Mouse (Mus musculus) lung, postnatal 14 days (tissue): ENCODE measurements around the gene Adam11.
"Not testable (repeated sequence)": the region's sequence is repeated elsewhere in the genome, so short reads cannot be mapped to it uniquely, and the experiment has no call there.

Experiments used
- DNase-seq: peaks from one replicate; pipeline ENCODE4 v3.0.0; 2021

Adam11 gene

GRCm38 (mm10) chr11:102761309-102762210, at the start of gene Adam11:
Gene Adam11, plus strand, starts transcription at chr11:102761439.
- DNase-seq = no peak

DNA sequence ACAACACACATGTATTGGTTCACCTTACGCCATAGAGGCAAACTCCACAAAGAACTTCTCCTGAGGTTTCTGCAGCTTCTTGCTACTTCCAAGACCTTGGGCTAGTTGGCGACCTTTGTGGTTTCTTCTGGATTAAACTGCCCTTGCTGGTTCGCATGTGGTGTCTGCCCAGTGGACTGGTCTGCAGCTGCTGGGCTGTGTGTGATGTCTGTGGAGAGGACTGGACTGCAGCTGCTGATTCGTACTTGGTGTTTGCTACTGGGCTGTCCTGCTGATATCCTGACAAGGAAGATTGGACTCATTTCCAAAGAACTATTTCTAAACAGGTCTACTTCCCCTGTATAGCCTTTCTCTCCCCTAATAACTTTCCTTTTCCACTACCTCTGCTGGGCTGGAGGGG, 48.8 kb upstream of the Adam11 start:
- no peak for DNase-seq

- DNase-seq = not testable (repeated sequence)
Measured at GRCm38 (mm10) chr11:102714578-102714977, 46.7 kb upstream of the Adam11 start.

GRCm38 (mm10) chr11:102716135-102716534, 45.1 kb upstream of the Adam11 start:
- DNase-seq = no peak

DNA sequence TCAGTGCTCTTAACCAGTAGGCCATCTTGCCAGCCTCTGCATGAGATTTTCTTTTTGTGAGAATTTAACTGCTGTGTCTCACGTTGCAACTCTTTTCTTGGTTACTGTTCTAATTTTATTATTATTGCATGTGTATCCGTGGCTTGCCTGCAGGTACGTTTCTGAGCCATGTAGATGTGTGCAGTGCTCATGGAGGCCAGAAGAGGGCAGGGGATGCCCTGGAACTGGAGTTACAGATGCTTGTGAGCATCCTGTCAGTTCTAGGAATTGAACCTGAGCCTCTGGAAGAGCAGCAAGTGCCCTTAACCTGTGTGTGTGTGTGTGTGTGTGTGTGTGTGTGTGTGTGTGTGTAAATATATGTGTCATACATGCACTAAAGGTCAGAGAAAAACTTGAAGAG, 35.7 kb upstream of the Adam11 start:
- peak; percentile 8 for DNase-seq

- DNase-seq = peak; percentile 36
Measured at GRCm38 (mm10) chr11:102728614-102729013, 32.6 kb upstream of the Adam11 start.

DNA sequence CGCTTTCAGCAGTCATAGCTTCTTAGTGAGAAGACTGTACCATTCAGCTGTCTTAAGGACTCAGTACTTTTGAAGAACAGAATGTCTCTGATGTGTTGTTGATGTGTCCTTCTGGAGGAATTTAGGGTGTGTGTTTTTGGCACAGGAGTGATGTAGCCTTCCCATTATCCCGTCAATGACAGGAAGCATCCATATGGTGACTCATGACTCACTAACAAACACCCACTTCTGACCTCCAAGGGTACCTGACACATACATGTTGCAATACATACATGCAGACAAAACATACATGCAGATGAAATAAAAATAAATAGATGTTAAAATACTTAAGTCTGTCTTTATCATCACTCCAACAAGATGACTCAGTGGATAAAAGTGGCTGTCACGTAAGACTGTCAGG, 31.4 kb upstream of the Adam11 start:
- DNase-seq = no peak

GRCm38 (mm10) chr11:102731366-102731765, 29.9 kb upstream of the Adam11 start:
- DNase-seq = no peak

- DNase-seq = no peak
Measured at GRCm38 (mm10) chr11:102733146-102733545, 28.1 kb upstream of the Adam11 start.

DNA sequence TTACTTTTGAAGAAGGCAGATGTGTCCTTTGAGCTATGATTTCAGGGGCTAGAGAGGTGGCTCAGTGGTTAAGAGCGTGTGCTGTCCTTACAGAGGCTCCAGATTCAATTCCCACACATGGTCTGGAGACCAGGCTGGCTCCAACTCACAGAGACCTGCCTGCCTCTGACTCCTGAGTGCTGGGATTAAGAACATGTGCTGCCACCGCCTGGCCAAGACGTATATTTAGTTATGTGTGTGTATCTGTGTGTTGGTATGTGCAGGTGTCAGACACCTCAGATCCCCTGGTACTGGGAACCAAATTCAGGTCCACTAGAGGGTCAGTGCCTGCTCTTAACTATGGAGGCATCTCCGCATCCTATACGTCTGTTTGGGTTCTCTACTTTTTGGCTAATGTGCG, 26.3 kb upstream of the Adam11 start:
- DNase-seq = no peak

GRCm38 (mm10) chr11:102738046-102738445, 23.2 kb upstream of the Adam11 start:
- DNase-seq = no peak

GRCm38 (mm10) chr11:102739278-102739966, 21.8 kb upstream of the Adam11 start:
- peak; percentile 50 for DNase-seq

DNA sequence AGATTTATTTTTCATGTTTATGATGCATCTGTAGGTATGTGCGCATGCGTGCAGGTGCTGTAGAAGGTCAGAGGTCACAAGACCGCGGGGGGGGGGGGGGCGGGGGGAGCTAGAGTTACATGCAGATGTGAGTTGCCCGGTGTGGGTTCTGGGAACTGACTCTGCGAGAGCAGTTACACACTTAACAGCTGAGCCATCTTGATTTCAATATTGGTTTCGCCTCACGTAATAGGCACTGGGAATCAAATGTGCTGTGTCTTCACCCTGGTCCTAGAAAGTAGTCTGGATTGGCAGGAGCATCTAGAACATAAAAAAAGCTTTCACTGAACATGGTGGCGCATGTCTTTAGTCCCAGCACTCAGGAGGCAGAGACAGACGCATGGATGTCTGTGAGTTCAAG, 20.6 kb upstream of the Adam11 start:
- no peak for DNase-seq

GRCm38 (mm10) chr11:102741129-102741950, 19.9 kb upstream of the Adam11 start:
- no peak for DNase-seq

- DNase-seq = no peak
Measured at GRCm38 (mm10) chr11:102742066-102742465, 19.2 kb upstream of the Adam11 start.

DNA sequence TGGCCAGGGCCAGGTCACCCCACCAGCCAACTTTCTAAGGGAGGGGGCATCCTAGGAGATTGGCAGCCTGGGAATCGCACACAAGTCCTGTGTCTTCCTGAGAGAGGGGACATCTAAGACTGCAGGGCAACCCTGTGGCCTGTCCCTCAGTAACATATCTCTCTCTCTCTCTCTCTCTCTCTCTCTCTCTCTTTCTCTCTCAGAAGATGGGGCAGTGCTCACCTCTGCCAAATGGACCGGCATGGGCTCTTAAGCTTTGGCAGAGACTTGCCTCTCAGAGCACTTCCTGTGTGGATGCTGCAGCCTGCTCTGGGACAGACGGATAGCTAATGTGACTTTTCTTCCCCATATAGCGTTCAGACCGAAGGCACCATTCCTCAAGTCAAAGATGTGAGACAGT, 18.4 kb upstream of the Adam11 start:
- DNase-seq = no peak

- DNase-seq = no peak
Measured at GRCm38 (mm10) chr11:102744746-102745145, 16.5 kb upstream of the Adam11 start.

DNA sequence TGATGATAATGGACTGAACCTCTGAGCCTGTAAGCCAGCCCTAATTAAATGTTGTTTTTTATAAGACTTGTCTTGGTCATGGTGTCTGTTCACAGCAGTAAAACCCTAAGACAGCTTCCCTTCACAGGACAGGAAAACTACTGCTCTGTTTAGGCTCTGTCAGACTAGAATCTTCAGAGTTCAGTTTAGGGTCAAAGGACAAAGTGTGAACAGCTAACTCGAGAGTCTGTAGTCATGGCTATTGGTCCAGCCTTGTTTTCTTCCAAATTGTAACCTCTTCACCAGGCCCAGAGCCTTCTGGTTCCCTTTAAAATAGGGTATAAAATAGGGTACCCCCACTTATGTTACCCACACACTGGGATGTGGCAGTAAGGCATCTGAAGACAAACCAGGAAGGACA, 13.4 kb upstream of the Adam11 start:
- no peak for DNase-seq

- DNase-seq = no peak
Measured at GRCm38 (mm10) chr11:102748381-102748780, 12.9 kb upstream of the Adam11 start.

- DNase-seq = no peak
Measured at GRCm38 (mm10) chr11:102749712-102750111, 11.5 kb upstream of the Adam11 start.

DNA sequence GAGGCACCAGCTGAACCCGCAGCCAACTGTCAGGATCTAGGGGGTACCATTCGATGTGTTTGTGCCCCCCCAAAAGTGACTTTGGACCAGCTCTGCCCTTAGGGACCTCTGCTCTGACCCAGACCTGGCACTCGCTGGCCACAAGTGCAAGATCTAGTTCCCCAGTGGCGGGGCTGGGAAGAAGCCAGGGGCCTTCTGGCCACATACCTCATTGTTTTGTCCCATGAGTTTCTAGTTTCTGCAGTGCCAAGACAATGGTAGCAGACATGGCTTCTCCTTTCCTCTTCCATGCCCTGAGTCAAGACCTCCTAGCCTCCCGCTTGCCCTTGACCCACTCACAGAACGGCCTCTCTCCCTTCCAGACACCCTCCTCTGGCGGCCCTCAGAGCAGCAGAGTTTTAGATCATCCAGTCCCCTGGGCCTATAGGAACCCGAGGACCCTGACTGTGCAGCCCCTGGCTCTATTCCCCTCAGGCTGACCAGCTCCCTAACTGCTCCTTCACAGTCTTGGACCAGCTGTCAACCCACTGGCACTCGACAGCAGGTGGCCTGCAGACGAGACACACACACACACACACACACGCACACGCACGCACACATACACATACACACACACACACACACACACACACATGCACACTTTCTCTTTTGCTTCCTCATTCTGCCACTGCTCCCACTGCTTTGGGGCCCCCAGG, 8.2 kb upstream of the Adam11 start:
- DNase-seq = no peak

GRCm38 (mm10) chr11:102753591-102754324, 7.5 kb upstream of the Adam11 start:
- no peak for DNase-seq
